Mouse (Mus musculus) heart, adult 10 weeks (tissue): ENCODE measurements around the gene Minpp1. TPM values are rescaled to one million over a fixed set of nuclear protein-coding genes. Genes with fewer than 3 reads are reported as not detected.

ENCODE experiments used
- polyA plus RNA-seq: library from polyadenylated mRNA; stranded (reverse); fragments of 350-450 nt; fragmentation: Illumina TruSeq; extraction: RNeasy Lipid Tissue Mini Kit (QIAGEN cat#74804); gene quantifications from one replicate; pipeline ENCODE4 v1.2.3, GENCODE M21; 2014; ENCODE audit warnings: low read depth, low replicate concordance

Gene Minpp1
- 12.6 TPM for polyA plus RNA-seq

DNA sequence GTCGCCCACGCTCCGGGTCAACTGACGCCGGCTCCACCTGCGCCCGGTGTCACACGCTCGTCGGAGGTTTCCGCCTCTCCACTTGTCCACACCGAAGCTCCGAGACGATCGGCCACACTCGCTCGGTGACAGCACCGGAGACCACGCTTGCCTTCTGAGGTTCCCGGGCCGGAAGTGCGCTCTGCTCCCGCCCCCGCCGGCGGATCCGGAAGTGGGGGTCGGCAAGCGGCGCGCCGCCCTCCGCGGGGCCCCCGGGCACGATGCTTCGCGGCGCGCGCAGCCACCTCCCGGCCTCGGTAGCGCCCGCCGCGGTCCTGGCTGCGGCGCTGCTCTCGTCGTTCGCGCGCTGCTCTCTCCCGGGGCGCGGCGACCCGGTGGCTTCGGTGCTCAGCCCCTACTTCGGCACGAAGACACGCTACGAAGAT lies at the start of gene Minpp1:
TSS of gene Minpp1 (plus strand) at position 89 of the 425 bp plus-strand sequence.

GRCm38 (mm10) chr19:32466478-32466877 lies 19.1 kb upstream of the Minpp1 start, which contains the start of gene Rpl9-ps6:
Rpl9-ps6 (minus strand) TSS chr19:32466578.

Other genes with a start within 250 kb of the Minpp1 start
- 36.6 TPM for gene Sgms1, start 96.1 kb upstream of the Minpp1 start, polyA plus RNA-seq
- gene Rpl9-ps6, start 19.2 kb upstream of the Minpp1 start, polyA plus RNA-seq = 24.8 TPM
- gene Papss2, start 110.0 kb downstream of the Minpp1 start, polyA plus RNA-seq = 9.9 TPM